Mouse (Mus musculus) small intestine, adult 2 months (tissue): ENCODE results near the gene Snu13.

Experiments
- CTCF ChIP-seq: fragments of 200-500 bp; IDR thresholded peaks from 2 replicates; pipeline ENCODE4 v1.5.1; 2012; ENCODE audit warnings: low read depth, mild to moderate bottlenecking, control low read depth, inconsistent platforms, low read length, moderate library complexity, mixed read lengths; ENCODE audit not compliant: insufficient replicate concordance, insufficient read length; ENCODE audit errors: extremely low read depth
- POLR2A ChIP-seq: fragments of 200-500 bp; IDR thresholded peaks from 2 replicates; pipeline ENCODE4 v1.6.1; 2012; ENCODE audit warnings: low read depth, mild to moderate bottlenecking, control low read depth, inconsistent platforms, low read length, moderate library complexity

- TF ChIP-seq CTCF (no peak), POLR2A (no peak)
These were observed 30.6 kb downstream of the Snu13 start for GRCm38 (mm10) chr15:82016830-82017229.
